In the genomic region with DNA sequence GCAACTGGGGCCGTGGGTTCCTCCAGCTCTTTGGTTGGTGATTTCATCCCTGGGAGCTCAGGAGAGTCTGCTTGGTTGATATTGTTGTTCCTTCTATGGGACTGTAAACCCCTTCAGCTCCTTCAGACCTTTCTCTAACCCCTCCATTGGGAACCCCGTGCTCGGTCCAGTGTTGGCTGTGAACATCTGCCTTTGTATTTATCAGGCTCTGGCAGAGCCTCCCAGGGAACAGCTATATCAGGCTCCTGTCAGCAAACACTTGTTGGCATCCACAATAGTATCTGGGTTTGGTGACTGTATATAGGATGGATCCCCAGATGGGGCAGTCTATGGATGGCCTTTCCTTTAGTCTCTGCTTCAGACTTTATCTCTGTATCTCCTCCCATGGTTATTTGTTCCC, we compare ENCODE assay signal across 24 mouse cellular contexts.
"Had no signal": no experiment of that assay in that cellular context is flagged by ENCODE, and none has a peak within 500 bp of the region (broad histone marks: within the 10 kb centered on the region; RNA-seq: fewer than 3 reads in every experiment).

No protein-coding gene starts in this region.

- H3K27ac ChIP-seq: heart, embryonic 10.5 days; heart, embryonic 13.5 days; heart, embryonic 15.5 days; hindbrain, embryonic 13.5 days; hindbrain, embryonic 15.5 days; hindbrain, postnatal 0 days; kidney, embryonic 15.5 days; kidney, postnatal 0 days; limb, embryonic 12.5 days had no signal

- DNase-seq: gastrocnemius, postnatal 14 days; gastrocnemius, postnatal 36 days; heart, adult 18-20 months; heart, postnatal 14 days; heart, postnatal 36 days; kidney, adult 11 months; kidney, adult 2 months; kidney, adult 9 months; kidney, postnatal 14 days; kidney, postnatal 36 days; layer of hippocampus, adult 9-11 months; layer of hippocampus, postnatal 36 days; left cerebral cortex, postnatal 4 days had no signal

- H3K9ac ChIP-seq: heart, embryonic 13.5 days; heart, embryonic 15.5 days; hindbrain, embryonic 13.5 days; hindbrain, embryonic 15.5 days; kidney, embryonic 15.5 days; limb, embryonic 12.5 days had no signal

- H3K9me3 ChIP-seq: heart, embryonic 10.5 days; heart, embryonic 13.5 days; heart, embryonic 15.5 days; hindbrain, embryonic 13.5 days; hindbrain, embryonic 15.5 days; kidney, embryonic 15.5 days; limb, embryonic 12.5 days had no signal

- H3K4me3 ChIP-seq: heart, embryonic 10.5 days; heart, embryonic 13.5 days; heart, embryonic 15.5 days; hindbrain, embryonic 13.5 days; hindbrain, embryonic 15.5 days; kidney, embryonic 15.5 days; limb, embryonic 12.5 days had no signal

- ATAC-seq: forebrain, embryonic 16.5 days; hindbrain, postnatal 0 days; intestine, embryonic 16.5 days had no signal

- H3K4me2 ChIP-seq: heart, embryonic 13.5 days; heart, embryonic 15.5 days; hindbrain, embryonic 13.5 days; hindbrain, embryonic 15.5 days; kidney, embryonic 15.5 days; limb, embryonic 12.5 days had no signal

- H3K27me3 ChIP-seq: heart, embryonic 13.5 days; heart, embryonic 15.5 days; hindbrain, embryonic 13.5 days; hindbrain, embryonic 15.5 days; kidney, embryonic 15.5 days; limb, embryonic 12.5 days had no signal

- H3K4me1 ChIP-seq: heart, embryonic 10.5 days; heart, embryonic 15.5 days; hindbrain, embryonic 13.5 days; hindbrain, embryonic 15.5 days; kidney, embryonic 15.5 days; limb, embryonic 12.5 days had no signal
